ENCODE assay signal across 9 mouse cellular contexts in genomic region chr6:87101955-87102353, GRCm38 (mm10). TPM values are rescaled to one million over a fixed set of nuclear protein-coding genes. Genes with fewer than 3 reads are reported as not detected.
DNase-seq lines count a peak whose midpoint lies in the region; ATAC-seq and TF ChIP-seq lines count a peak whose summit lies in the region.
"Had no signal": no experiment of that assay in that cellular context is flagged by ENCODE, and none has a peak within 500 bp of the region (broad histone marks: within the 10 kb centered on the region; RNA-seq: fewer than 3 reads in every experiment).

No protein-coding gene starts in this region.

- H3K9me3 ChIP-seq in heart, embryonic 11.5 days (replicated peaks; ENCODE audit: control insufficient read depth, low read length): no peaks in the 10 kb centered on the region
- no peaks in the 10 kb centered on the region for H3K9me3 ChIP-seq in G1E (replicated peaks)
- H3K9me3 ChIP-seq in limb, embryonic 15.5 days: no peaks in the 10 kb centered on the region

- H3K4me3 ChIP-seq in heart, embryonic 11.5 days (ENCODE audit: low read depth, low read length): no peak overlapping the region
- peak overlapping the region; percentile 61; the same call in 1 of the 2 replicates for H3K4me3 ChIP-seq in G1E (ENCODE audit: low read depth, low read length)
- H3K4me3 ChIP-seq in limb, embryonic 15.5 days: no peak overlapping the region

- H3K9ac ChIP-seq in heart, embryonic 11.5 days (ENCODE audit: low read depth, low read length): no peak overlapping the region
- H3K9ac ChIP-seq in limb, embryonic 15.5 days: no peak overlapping the region

- 0 out of 2 replicates have a peak, but pooled peaks have one; percentile 15 for ATAC-seq in heart, embryonic 11.5 days (replicated peaks; ENCODE audit: insufficient number of reproducible peaks, low FRiP score, low TSS enrichment)
- ATAC-seq in G1E (ENCODE audit: extremely low read depth, insufficient number of reproducible peaks, low FRiP score, poor library complexity, severe bottlenecking): peak; percentile 34
- ATAC-seq in limb, embryonic 15.5 days (ENCODE audit: insufficient number of reproducible peaks, low FRiP score, low TSS enrichment, low read depth): peak; percentile 65
- no peak for ATAC-seq in granulocyte monocyte progenitor cell, adult 5-6 weeks (replicated peaks; ENCODE audit: poor library complexity, severe bottlenecking)

- DNase-seq in heart, postnatal 4 days: no peak
- DNase-seq in G1E (ENCODE audit: low spot score): peak; percentile 43
- DNase-seq in forelimb bud, embryonic 11.5 days (ENCODE audit: low read depth, low spot score): peak; percentile 17
- no peak for DNase-seq in testis, postnatal 10 days (ENCODE audit: low spot score)
- no peak for DNase-seq in gastrocnemius, postnatal 10 days

- H3K27me3 ChIP-seq in heart, embryonic 11.5 days (ENCODE audit: control insufficient read depth, insufficient read depth, low read length): no peaks in the 10 kb centered on the region
- peaks cover 9% of the 10 kb centered on the region for H3K27me3 ChIP-seq in G1E (ENCODE audit: insufficient read depth, low read length)
- H3K27me3 ChIP-seq in limb, embryonic 15.5 days: no peaks in the 10 kb centered on the region

- no peaks in the 10 kb centered on the region for H3K36me3 ChIP-seq in heart, embryonic 11.5 days (ENCODE audit: control insufficient read depth, insufficient read depth, low read length)
- no peaks in the 10 kb centered on the region for H3K36me3 ChIP-seq in G1E (replicated peaks)
- H3K36me3 ChIP-seq in limb, embryonic 15.5 days: no peaks in the 10 kb centered on the region

- TF ChIP-seq CTCF in G1E (IDR thresholded peaks at IDR 0.05; ENCODE audit: low read depth, low read length): no peak

- H3K4me2 ChIP-seq in heart, embryonic 11.5 days: no peak overlapping the region
- 0 out of 2 replicates have a peak overlapping the region, but pooled peaks have one; percentile 12 for H3K4me2 ChIP-seq in limb, embryonic 15.5 days

- peaks cover 13% of the 10 kb centered on the region for H3K4me1 ChIP-seq in heart, embryonic 11.5 days (ENCODE audit: control insufficient read depth, insufficient read depth, low read length)
- H3K4me1 ChIP-seq in G1E (ENCODE audit: insufficient read depth, low read depth, low read length): peaks cover 73% of the 10 kb centered on the region
- H3K4me1 ChIP-seq in limb, embryonic 15.5 days: peaks cover 52% of the 10 kb centered on the region

- H3K27ac ChIP-seq in heart, embryonic 11.5 days (ENCODE audit: low read depth, low read length): no peak overlapping the region
- H3K27ac ChIP-seq in limb, embryonic 15.5 days: peak overlapping the region; percentile 90

- WGBS in heart, embryonic 11.5 days (ENCODE audit: insufficient replicate concordance): 25% methylated on average over 4 of the region's 4 CpGs
- 10% methylated on average over 4 of the region's 4 CpGs for WGBS in limb, embryonic 15.5 days

RNA-seq across cellular contexts. Expression of gene D6Ertd527e, which starts 2.6 kb away (rescaled TPM):
- 0.13 and 0.17 TPM in 2 replicates for polyA plus RNA-seq in heart, embryonic 11.5 days (2014; fragmentation: Nextera tagmentation; extraction: Ambion mirVana)
- total RNA-seq in heart, postnatal 4 days (2021): not detected
- total RNA-seq in G1E (2014; fragmentation: Nextera tagmentation): not detected in 2 replicates
- 0.06 and 0.16 TPM in 2 replicates for total RNA-seq in G1E (2017)
- 0.14 TPM in 1 of 2 replicates, not detected in the other for polyA plus RNA-seq in G1E (2012)
- polyA plus RNA-seq in limb, embryonic 15.5 days (2015; fragmentation: Nextera tagmentation; extraction: Ambion mirVana): 0.44 and 0.97 TPM in 2 replicates
- under 1 TPM in 1 of 2 experiments, not detected in 1; 0.11 TPM for total RNA-seq in gastrocnemius, postnatal 10 days (2021)
- total RNA-seq in granulocyte monocyte progenitor cell, adult 5-6 weeks (2014; fragmentation: Nextera tagmentation): not detected in 2 replicates
- total RNA-seq in granulocyte monocyte progenitor cell, adult 5-6 weeks (2017): not detected in 2 replicates
- total RNA-seq: layer of hippocampus, adult 2 months had no signal

RNA-seq across cellular contexts. Expression of gene Gfpt1, which starts 59.3 kb away (rescaled TPM):
- polyA plus RNA-seq in heart, embryonic 11.5 days (2014; fragmentation: Nextera tagmentation; extraction: Ambion mirVana): 14.7 and 20.1 TPM in 2 replicates
- total RNA-seq in heart, postnatal 4 days (2021): 10 to 100 TPM; 21.6 to 22.9 TPM
- 195 and 196 TPM in 2 replicates for total RNA-seq in G1E (2014; fragmentation: Nextera tagmentation)
- total RNA-seq in G1E (2017): 87.2 and 99.2 TPM in 2 replicates
- 46.1 and 78.7 TPM in 2 replicates for polyA plus RNA-seq in G1E (2012)
- polyA plus RNA-seq in limb, embryonic 15.5 days (2015; fragmentation: Nextera tagmentation; extraction: Ambion mirVana): 21.0 and 22.5 TPM in 2 replicates
- total RNA-seq in gastrocnemius, postnatal 10 days (2021): 10 to 100 TPM; 36.1 to 44.4 TPM
- 17.9 and 23.4 TPM in 2 replicates for total RNA-seq in granulocyte monocyte progenitor cell, adult 5-6 weeks (2014; fragmentation: Nextera tagmentation)
- total RNA-seq in granulocyte monocyte progenitor cell, adult 5-6 weeks (2017): 22.4 and 26.8 TPM in 2 replicates

Comparison
In these comparisons a context has a peak if more than half of its experiments do, and no peak if none do; other contexts are left out.
1. DNase-seq: peak in G1E (single experiment) and forelimb bud, embryonic 11.5 days (single experiment); none in heart, postnatal 4 days (single experiment), testis, postnatal 10 days (single experiment) and gastrocnemius, postnatal 10 days (single experiment).